Mouse (Mus musculus) spleen, adult 12 weeks (tissue): ENCODE data around the gene Lrr1.
"Not testable (repeated sequence)": the region's sequence is repeated elsewhere in the genome, so short reads cannot be mapped to it uniquely, and the experiment has no call there.

Experiments used
- DNase-seq: peaks from one replicate; pipeline ENCODE4 v3.0.0; 2022; ENCODE audit warnings: low spot score

Lrr1 gene

DNA sequence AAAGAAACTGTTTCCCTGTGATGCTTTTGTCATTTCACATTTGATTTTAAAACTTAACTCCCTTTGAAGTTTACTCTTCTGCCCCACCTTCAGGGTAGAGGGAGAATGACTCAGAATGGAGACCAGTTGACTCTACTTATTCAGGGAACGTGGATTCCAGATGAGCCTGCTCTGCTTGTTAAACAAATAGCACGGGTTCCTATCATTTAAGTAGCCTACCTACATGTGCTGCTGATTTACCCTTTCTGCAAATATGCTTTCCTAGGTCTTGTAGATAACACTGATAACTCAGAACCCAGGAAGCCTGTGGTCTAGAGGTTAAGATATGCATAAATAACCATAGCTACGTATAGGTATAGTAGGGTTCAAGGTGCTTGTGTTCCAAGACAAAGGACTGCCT lies 3.7 kb upstream of the Lrr1 start:
- DNase-seq: no peak

DNA sequence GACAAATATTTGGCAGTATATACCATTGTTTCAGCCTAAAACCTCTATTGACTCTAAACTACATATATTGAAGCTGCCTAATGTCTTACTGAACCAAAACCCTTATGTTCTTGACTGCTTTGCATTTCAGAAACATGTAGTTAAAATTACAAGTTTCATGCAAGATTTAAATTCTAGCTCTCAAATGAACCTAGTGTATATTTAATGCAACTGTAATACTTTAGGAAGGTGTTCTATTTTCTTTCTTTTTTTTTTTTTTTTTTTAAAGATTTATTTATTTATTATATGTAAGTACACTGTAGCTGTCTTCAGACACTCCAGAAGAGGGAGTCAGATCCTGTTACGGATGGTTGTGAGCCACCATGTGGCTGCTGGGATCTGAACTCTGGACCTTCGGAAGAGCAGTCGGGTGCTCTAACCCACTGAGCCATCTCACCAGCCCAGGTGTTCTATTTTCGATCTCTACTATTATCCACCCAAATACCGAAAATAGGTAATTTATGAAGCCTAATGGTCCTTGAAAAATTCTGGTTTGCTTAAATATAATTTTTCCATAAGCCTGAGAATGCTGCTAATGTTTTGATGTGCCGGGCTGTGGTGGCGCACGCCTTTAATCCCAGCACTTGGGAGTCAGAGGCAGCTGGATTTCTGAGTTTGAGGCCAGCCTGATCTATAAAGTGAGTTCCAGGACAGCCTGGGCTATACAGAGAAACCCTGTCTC lies 1.6 kb upstream of the Lrr1 start:
- DNase-seq: not testable (repeated sequence)

DNA sequence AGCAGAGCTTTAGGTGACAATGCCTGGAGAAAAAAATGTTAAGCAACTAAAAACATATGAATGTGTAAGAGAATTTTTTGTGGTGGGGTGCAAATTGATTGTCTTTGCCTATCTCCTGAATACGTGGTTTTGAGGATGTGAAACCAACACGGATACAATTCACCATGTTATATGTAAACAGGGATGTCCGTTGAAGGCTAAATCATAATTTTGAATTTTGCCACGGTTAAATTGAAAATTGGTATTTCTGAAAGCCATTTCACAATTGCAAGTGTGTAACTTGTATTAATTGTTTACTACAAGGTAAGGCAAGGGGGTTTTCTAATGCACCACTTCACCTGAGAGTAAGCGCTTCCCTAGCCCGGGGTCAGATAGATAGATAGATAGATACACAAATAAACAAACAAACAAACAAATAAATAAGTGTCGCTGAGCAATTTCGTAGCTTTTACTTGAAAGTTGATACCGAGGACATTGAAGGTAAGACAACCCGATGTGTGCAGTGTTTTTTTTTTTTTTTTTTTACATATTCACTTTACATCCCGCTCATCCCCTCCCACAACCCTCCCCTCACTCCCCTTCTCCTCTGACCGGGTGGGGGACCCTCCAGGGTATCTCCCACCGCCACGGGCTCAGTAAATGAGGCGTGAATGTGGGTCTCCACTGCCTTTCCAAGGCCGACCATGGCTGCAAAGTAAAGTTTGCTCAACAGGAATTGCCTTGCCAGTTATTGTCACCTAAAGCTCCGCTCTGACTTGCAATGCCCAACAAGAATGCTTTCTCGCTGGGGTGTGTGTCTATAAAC lies 756 bp upstream of the Lrr1 start:
- no peak for DNase-seq

DNA sequence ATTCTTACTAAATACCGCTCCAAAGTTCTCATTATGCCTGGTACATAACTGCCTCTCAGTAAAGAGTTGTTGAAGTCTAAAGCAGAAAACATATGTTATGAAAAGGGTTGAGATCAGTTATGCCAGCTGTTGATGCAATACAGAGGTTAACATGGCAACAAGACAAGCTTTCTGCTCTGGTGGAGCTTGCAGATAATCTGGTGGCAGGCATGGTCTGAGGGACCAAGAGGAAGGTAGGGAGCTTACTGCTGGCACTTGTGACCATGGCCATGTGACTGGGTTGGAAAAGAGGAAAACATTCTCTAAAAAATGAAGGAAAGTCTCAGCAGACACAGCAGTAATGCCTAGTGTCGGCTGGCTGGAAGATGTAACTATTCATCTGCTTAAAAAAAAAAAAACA lies 2.7 kb downstream of the Lrr1 start:
- DNase-seq: no peak

DNA sequence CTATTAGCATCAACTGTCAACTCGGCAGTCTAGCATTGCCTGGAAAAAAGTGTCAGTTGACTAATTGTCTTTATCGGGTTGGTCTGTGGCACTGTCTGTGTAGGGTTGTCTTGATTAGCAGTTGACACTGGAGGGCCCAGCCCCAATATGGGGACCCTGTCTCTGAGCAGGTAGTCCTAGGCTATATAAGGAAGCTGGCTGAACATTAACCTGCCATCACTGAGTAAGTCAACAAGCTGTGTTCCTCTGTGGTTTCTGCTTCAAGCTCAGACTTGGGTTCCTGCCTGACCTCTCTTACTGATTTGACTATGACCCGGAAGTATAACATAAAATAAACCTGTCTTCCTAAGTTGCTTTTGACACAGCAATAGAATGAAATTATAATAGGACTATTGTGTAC lies 7.4 kb downstream of the Lrr1 start:
- no peak for DNase-seq

DNA sequence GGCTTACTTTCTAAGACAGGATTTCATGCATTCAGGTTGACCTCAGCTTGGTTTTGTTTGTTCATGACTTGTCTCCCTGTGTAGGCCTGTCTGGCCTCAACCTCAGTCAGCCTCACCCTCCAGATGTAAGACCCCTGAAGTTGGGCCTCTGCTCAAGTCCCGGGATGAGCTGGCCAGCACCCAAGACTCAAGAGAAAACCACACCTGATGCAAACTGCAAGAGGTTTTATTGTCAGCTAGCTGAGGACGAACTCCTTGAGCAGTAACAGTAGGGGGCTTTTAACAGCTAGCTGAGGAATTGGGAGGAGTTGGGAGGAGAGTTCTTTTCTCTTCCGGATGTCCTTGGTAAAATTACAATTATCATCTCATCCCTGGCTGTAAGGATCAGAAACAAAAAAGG lies 8.9 kb downstream of the Lrr1 start:
- no peak for DNase-seq

DNA sequence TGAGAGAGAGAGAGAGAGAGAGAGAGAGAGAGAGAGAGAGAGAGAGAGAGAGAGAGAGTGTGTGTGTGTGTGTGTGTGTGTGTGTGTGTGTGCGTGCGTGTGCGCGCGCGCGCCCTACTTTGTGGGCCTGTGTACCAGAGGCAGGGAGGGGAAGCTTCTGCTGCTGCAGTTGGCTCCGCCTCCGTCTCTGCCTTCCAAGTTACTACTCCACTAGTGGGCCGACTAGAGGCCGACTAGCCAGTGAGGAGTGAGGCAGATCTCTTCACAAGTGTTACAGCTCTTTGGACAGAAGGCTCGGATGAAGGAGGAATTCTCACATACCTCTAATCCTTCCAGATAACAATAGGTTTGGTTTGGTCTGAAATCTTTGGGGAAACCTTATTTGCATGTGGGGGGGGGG lies 10.8 kb downstream of the Lrr1 start:
- no peak for DNase-seq

DNA sequence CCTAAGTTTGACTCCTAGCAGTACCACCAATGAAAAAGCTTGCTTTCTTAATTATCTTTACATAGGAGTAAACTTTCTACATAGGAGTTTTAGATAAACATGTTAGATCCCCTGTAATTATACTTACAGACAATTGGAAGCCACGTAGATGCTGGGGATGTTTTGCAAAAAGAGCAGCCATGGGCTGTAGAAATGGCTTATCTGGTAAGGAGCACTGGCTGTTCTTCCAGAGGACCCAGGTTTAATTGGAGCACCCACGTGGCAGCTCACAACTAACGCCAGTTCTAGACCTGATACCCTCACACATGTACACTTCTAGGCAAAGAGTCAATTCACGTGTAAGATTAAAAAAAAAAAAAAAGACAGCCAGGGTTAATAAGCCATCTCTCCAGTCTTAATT lies 13.2 kb downstream of the Lrr1 start:
- no peak for DNase-seq

DNA sequence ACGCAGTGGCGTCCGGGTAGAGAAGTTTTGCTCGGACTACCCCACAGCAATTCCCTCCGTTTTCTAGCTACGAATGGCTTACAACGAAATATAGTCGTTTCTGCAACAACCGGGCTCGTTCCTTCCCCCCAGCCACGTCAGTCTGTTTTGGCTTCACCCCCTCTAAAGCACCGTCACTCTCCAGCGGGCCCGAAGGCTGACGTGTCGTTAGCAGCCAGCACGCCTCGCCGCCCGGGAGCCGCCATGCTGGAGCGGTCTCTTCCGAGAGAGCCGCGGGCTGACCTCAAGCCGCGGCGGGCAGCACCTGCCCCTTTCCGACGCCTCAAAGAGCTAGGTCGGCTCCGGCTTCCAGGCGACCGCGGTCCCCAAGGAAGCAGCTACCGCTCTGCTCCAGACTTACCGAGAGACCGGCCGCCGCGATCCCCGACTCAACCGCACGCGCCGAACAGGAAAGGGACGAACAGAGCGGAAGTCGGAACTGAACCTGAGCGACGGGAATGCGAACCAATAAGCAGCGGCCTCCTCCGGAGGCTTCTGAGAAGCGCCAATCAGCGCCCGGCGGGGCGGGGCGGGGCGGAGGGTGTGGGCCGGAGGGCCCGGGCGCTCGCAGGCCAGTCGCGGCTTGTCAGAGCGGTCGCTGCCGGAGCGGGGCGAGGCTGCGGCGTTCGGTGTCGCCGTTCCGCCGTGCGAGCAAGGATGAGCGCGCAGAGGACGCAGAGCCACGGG lies 15.1 kb downstream of the Lrr1 start, which contains the start of the genes Rpl36al and Mgat2:
Gene Rpl36al, minus strand, starts transcription at position 501 of the 726 bp plus-strand sequence.
Gene Mgat2, plus strand, starts transcription at position 575 of the 726 bp plus-strand sequence.
- peak; percentile 97 for DNase-seq

DNA sequence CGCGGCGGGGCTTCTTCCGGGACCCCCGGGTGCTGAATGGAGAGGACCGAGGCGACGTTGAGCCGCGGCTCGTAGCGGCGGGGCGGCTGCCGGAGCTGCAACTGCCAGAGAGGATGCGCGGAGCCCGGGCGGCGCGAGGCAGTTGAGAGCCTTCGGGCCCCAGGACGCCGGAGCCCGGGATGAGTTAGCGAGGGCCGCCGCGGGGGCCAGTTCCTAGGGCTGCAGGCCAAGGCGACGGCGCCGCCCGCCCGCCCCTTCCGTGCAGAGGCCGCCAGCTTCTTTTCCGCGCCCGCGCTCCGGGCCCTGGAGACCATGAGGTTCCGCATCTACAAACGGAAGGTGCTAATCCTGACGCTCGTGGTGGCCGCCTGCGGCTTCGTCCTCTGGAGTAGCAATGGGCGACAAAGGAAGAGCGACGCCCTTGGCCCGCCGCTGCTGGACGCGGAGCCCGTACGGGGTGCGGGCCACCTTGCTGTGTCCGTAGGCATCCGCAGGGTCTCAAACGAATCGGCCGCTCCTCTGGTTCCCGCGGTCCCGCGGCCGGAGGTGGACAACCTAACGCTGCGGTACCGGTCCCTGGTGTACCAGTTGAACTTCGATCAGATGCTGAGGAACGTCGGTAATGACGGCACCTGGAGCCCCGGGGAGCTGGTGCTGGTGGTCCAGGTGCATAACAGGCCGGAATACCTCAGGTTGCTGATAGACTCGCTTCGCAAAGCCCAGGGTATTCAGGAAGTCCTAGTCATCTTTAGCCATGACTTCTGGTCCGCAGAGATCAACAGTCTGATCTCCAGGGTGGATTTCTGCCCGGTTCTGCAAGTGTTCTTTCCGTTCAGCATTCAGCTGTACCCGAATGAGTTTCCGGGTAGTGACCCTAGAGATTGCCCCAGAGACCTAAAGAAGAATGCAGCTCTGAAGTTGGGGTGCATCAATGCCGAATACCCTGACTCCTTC lies 16.0 kb downstream of the Lrr1 start:
- no peak for DNase-seq

DNA sequence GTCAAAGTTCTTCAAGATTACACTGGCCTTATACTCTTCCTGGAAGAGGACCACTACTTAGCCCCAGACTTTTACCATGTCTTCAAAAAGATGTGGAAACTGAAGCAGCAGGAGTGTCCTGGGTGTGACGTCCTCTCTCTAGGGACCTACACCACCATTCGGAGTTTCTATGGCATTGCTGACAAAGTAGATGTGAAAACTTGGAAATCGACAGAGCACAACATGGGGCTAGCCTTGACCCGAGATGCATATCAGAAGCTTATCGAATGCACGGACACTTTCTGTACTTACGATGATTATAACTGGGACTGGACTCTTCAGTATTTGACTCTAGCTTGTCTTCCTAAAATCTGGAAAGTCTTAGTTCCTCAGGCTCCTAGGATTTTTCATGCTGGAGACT lies 16.8 kb downstream of the Lrr1 start:
- no peak for DNase-seq

DNA sequence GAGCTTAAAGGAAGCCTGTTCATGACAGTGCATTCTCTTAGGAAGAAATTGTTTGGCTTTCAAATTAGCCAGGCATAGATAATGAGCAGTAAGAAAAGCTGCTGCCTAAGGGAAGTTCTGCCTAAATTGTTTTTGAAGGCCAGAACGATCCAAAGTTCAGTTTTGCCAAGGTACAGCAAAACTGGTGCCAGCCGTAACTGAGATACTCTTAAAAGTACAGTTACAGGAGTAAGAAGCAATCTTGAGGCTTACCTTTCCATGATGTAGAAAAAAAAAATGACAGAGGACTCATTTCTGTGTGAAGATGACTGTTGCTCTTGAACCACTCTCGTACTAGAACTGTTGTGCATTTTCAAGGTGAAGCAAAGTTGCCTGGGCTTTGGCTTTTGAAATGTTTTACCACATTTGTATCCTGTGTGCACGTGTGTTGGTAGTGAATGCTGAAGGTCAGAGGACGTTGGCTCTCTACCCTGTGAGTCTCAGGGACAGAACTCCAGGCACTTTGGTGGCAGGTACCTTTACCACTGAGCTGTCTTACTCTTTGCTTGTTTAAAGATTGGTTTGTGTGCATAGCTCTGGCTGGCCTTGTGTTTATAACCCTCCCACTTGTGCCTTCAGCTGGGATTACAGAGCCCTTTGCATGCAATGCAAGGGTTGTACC lies 18.3 kb downstream of the Lrr1 start:
- no peak for DNase-seq

DNA sequence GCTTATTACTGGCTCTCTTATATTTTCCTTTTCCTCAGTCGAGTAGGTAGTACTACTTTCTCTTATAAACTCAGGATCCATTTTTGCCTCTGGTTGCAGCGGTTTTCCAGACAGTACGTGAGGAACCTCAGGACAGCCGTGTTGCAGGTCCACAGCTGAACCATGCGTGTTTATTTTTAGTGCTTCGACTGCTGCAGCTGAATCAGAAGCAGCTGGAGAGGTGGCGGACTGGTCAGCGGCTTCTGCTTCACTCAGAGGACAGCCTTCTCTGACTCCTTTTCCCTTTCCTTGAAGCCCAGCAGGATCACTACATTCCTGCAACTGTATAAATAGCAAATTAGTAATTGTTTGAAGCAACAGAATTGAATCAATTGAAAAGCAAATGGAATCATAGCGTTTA lies 21.5 kb downstream of the Lrr1 start:
- DNase-seq: no peak

DNA sequence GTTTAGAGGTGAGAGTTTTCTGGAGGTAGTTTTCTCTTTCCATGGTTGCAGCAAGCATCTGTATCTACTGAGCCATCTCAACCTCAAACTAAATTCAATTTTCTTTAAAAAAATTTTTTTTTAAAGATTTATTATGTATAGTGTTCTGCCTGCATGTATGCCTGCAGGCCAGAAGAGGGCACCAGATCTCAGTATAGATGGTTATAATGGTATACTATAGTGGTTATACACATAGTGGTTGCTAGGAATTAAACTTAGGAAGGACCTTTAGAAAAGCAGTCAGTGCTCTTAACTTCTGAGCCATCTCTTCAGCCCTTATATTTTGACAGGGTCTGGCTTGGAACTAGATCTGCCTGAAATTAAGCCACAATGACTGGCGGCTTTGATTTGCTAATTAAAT lies 21.9 kb downstream of the Lrr1 start:
- DNase-seq: no peak

DNA sequence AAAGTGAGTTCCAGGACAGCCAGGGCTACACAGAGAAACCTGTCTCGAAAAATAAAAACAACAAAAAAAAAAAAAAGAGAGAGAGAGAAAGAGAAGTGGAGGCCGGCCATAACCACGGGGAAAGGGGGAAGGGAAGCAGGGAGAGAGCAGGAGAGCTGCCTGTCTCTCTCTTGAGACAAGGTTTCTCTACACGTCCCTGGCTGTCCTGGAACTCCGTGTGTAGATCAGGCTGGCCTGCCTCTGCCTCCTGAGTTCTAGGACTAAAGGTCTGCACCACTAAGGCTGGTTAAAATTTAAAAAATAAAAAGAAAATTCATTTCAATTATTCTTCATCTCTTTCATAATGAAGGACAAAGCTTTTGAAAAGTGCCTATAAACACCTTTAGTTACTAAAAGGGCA lies 22.8 kb downstream of the Lrr1 start:
- DNase-seq: no peak

DNA sequence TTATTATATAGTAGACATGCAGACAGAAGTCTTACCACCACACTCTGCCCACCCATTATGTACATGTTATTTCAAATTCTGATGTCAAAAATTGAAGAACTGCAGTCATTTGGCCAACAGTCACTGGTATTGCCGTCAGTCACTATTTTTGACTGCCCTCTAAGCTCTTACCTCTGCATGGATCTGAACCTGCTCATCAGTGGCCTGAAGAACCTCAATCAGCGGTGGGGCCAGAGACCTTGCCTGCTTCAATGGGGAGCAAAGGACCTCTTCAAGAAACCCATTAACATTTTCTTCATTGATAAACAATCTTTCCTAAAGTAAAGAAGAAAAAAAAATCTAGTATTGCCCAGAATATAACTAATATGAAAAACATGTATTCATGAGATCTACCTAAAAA lies 24.0 kb downstream of the Lrr1 start:
- DNase-seq: no peak

DNA sequence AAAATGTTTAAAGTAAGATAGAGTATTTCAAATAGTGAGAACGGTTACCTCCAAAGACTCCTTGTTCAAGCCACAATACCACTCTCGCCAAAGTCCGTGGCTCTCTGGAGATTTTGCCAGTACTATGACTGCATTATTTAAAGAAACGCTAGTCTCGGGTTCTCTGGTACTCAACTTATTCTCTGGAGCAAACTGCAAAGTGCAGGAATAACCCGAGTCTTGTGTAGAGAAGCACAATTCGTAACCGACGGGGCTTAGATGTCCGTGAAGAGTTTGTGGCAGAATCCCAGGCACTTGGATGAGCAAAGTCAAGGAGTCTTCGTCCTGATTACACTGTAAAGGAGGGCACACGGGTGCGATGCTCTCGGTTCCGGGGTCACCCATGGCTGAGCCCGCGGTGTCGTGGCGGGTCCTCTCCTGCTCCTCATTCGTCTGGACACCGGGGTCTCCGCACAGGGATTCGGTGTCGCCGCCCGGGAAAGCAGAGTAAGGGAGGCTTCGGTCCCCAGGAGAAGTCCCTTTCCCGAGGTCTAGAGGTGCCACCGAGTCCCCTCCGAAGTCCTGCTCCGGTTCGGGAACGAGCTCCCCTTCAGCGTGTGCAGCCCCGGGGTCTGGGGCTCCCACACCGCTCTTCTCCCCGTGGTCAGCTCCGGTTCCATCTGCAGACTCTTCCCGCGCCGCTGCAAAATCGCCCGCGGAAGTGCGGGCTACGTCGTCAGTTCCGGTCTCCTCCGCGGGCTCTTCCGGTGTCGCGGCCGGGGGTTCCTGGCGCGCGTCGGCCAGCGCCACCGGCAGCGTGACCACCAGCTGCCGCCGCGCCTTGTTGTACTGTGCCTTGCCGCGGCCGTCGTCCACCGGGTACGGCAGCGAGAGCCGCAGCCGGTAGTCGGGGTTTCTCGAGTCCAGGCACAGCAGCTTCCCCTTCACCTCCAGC lies 28.1 kb downstream of the Lrr1 start, which contains the start of gene Gm49383:
Gene Gm49383, minus strand, starts transcription at position 661 of the 934 bp plus-strand sequence.
- peak; percentile 60 for DNase-seq

DNA sequence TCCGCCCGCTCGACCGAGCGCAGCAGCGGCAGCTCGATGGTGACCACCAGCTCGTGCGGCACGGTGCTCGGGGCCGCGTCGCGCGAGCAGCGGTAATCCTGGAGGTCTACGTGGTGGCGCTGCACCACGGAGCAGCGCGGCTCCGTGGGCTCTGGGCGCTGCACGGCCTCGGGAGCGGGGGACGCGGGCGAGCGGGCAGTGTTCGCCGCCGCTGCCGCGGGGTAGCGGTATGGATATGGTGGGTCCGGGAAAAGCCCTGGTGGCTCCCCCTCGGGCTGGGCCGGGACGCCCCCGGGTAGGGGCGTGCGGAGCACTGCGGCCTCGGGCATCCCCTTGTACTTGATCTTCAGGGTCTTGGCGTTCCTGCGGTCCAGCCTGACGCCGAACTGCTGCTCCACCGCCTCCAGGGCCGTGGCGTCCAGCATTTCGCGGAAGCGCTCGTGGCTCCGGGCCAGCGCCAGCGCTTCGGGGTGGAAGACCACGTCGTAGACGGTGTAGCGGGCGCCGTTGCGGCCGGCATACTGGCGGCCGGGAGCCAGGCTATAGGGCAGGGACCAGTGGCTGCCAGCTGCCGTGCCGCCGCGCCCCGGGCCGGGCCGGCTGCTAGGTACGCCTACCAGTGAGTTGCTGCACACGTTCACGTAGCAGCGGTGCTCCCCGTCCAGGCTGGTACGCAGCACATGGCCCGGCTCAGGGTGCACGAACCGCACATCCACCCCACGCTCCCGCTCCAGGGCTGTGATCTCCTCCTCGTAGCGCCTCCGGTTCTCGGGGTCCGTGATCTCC lies 29.0 kb downstream of the Lrr1 start:
- DNase-seq: peak; percentile 67

DNA sequence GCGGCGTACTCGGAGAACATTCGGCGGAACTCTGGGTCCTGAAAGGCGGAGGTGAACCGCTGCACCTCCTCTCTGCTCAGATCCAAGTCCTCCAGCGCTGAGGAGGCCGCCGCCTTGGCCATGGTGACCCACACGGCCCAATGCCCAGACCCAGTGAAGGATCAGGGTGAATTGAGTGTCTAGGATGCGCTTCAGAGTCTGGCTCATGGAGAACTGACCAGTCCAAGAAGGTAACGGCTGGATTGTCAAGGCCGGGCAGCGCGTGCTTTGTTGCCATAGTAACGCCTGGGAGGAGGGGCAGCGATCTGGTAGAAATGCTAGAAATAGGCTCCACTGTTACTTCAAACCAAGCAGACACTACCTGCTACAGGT lies 29.5 kb downstream of the Lrr1 start, which contains the start of gene Dnaaf2:
Gene Dnaaf2, minus strand, starts transcription at position 266 of the 372 bp plus-strand sequence.
- no peak for DNase-seq
